Mouse (Mus musculus) CH12.LX (cell line): ENCODE results near the gene Tspyl1. TPM values are rescaled to one million over a fixed set of nuclear protein-coding genes. Genes with fewer than 3 reads are reported as not detected.

ENCODE experiments used
- DNase-seq: peaks from one replicate; pipeline ENCODE4 v3.0.0-alpha.2; 2013; ENCODE audit errors: extremely low read depth
- H3K27ac ChIP-seq: 2 replicates; pipeline ENCODE4 v1.5.1; 2012; ENCODE audit warnings: low read depth, mild to moderate bottlenecking, control low read depth, moderate library complexity; ENCODE audit not compliant: insufficient read depth
- H3K27me3 ChIP-seq: replicated peaks from 2 replicates; pipeline ENCODE3; 2012; ENCODE audit warnings: inconsistent platforms
- H3K36me3 ChIP-seq, 2 experiments: replicated peaks in 1 of 2; 2 replicates each; pipeline versions ENCODE3 to v1.6.1; 2012; ENCODE audit warnings: inconsistent platforms in 1 of 2, low read length in 1 of 2, mild to moderate bottlenecking in 1 of 2, mixed read lengths in 1 of 2, moderate library complexity in 1 of 2; ENCODE audit not compliant: control insufficient read depth in 1 of 2, insufficient read depth in 1 of 2
- H3K4me1 ChIP-seq, 2 experiments: 2 replicates each; pipeline ENCODE4 v1.6.1; 2012; ENCODE audit warnings: inconsistent platforms in 1 of 2, moderate library complexity in 1 of 2; ENCODE audit not compliant: insufficient read depth in 2 of 2, control insufficient read depth in 1 of 2
- H3K4me2 ChIP-seq: 2 replicates; pipeline ENCODE4 v1.6.1; 2012; ENCODE audit warnings: low read depth, mild to moderate bottlenecking, control low read depth; ENCODE audit not compliant: poor library complexity, insufficient read depth, severe bottlenecking
- H3K4me3 ChIP-seq, 3 experiments: fragments of 150-350 bp in 1 of 3; sonication (generic) in 1 of 3; replicated peaks in 1 of 3; 2 replicates each; pipeline versions ENCODE3 to v1.5.1; 2011 to 2012; ENCODE audit warnings: low read depth in 2 of 3, low read length in 2 of 3, mild to moderate bottlenecking in 2 of 3, moderate library complexity in 2 of 3, control low read depth in 1 of 3, improper control_type of control experiment in 1 of 3, inconsistent platforms in 1 of 3, mixed read lengths in 1 of 3; ENCODE audit not compliant: poor library complexity in 1 of 3
- H3K79me2 ChIP-seq: replicated peaks from 2 replicates; pipeline ENCODE4 v1.6.1; 2012; ENCODE audit warnings: mild to moderate bottlenecking, moderate library complexity; ENCODE audit not compliant: control insufficient read depth, poor library complexity, insufficient read depth, severe bottlenecking; ENCODE audit errors: extremely low read depth
- H3K9ac ChIP-seq: 2 replicates; pipeline ENCODE4 v1.6.1; 2012; ENCODE audit warnings: low read depth, mild to moderate bottlenecking, control low read depth, moderate library complexity; ENCODE audit not compliant: insufficient read depth
- H3K9me3 ChIP-seq: replicated peaks from 2 replicates; pipeline ENCODE3; 2012; ENCODE audit warnings: low read length, inconsistent platforms, mixed read lengths
- BHLHE40 ChIP-seq: IDR thresholded peaks from 2 replicates; pipeline ENCODE4 v1.6.1; 2011; ENCODE audit warnings: mild to moderate bottlenecking, low read depth, low read length, improper control_type of control experiment
- CHD2 ChIP-seq: IDR thresholded peaks from 2 replicates; pipeline ENCODE4 v1.6.1; 2011; ENCODE audit warnings: low read length, improper control_type of control experiment
- CTCF ChIP-seq, 2 experiments: IDR thresholded peaks in 1 of 2; conservative IDR thresholded peaks in 1 of 2; 2 replicates each; pipeline ENCODE4 v1.5.1; 2011 to 2012; ENCODE audit warnings: low read depth in 2 of 2, low read length in 2 of 2, improper control_type of control experiment in 1 of 2, inconsistent platforms in 1 of 2, mild to moderate bottlenecking in 1 of 2, moderate library complexity in 1 of 2
- E2F4 ChIP-seq: IDR thresholded peaks from 2 replicates; pipeline ENCODE4 v1.6.1; 2011; ENCODE audit warnings: low read depth, low read length, improper control_type of control experiment; ENCODE audit not compliant: insufficient replicate concordance
- ELF1 ChIP-seq: IDR thresholded peaks from 2 replicates; pipeline ENCODE4 v1.6.1; 2014; ENCODE audit warnings: low read depth, mild to moderate bottlenecking, inconsistent platforms, low read length, improper control_type of control experiment
- EP300 ChIP-seq: IDR thresholded peaks from 2 replicates; pipeline ENCODE4 v1.6.1; 2011; ENCODE audit warnings: low read length, improper control_type of control experiment
- ETS1 ChIP-seq: conservative IDR thresholded peaks from 2 replicates; pipeline ENCODE4 v1.6.1; 2012; ENCODE audit warnings: low read depth, mild to moderate bottlenecking, inconsistent platforms, low read length, improper control_type of control experiment, moderate library complexity
- GABPA ChIP-seq: IDR thresholded peaks from 2 replicates; pipeline ENCODE4 v1.6.1; 2012; ENCODE audit warnings: low read depth, low read length, improper control_type of control experiment, inconsistent platforms; ENCODE audit not compliant: insufficient replicate concordance
- HCFC1 ChIP-seq: IDR thresholded peaks from 2 replicates; pipeline ENCODE4 v1.6.1; 2012; ENCODE audit warnings: low read depth, mild to moderate bottlenecking, inconsistent platforms, low read length, improper control_type of control experiment
- JUND ChIP-seq: conservative IDR thresholded peaks from 2 replicates; pipeline ENCODE4 v1.6.1; 2011; ENCODE audit warnings: low read depth, low read length, improper control_type of control experiment
- MAFK ChIP-seq: IDR thresholded peaks from 2 replicates; pipeline ENCODE4 v1.6.1; 2011; ENCODE audit warnings: low read length, improper control_type of control experiment; ENCODE audit not compliant: insufficient replicate concordance
- MAZ ChIP-seq: IDR thresholded peaks from 2 replicates; pipeline ENCODE4 v1.6.1; 2012; ENCODE audit warnings: low read depth, mild to moderate bottlenecking, inconsistent platforms, low read length, improper control_type of control experiment, moderate library complexity
- MXI1 ChIP-seq: IDR thresholded peaks from 2 replicates; pipeline ENCODE4 v1.6.1; 2011; ENCODE audit warnings: mild to moderate bottlenecking, low read depth, low read length, improper control_type of control experiment
- NELFE ChIP-seq: IDR thresholded peaks from 2 replicates; pipeline ENCODE4 v1.6.1; 2011; ENCODE audit warnings: low read depth, low read length, improper control_type of control experiment
- NRF1 ChIP-seq: IDR thresholded peaks from 2 replicates; pipeline ENCODE4 v1.6.1; 2014; ENCODE audit warnings: low read depth, mild to moderate bottlenecking, inconsistent platforms, low read length, improper control_type of control experiment, moderate library complexity
- SIN3A ChIP-seq: IDR thresholded peaks from 2 replicates; pipeline ENCODE4 v1.6.1; 2012; ENCODE audit warnings: low read length, improper control_type of control experiment, inconsistent platforms
- TBP ChIP-seq: conservative IDR thresholded peaks from 2 replicates; pipeline ENCODE4 v1.6.1; 2011; ENCODE audit warnings: low read depth, low read length, improper control_type of control experiment
- TCF12 ChIP-seq: IDR thresholded peaks from 2 replicates; pipeline ENCODE4 v1.6.1; 2014; ENCODE audit warnings: low read depth, mild to moderate bottlenecking, inconsistent platforms, low read length, improper control_type of control experiment
- USF1 ChIP-seq: IDR thresholded peaks from 2 replicates; pipeline ENCODE4 v1.6.1; 2014; ENCODE audit warnings: low read depth, mild to moderate bottlenecking, inconsistent platforms, low read length, improper control_type of control experiment
- ZKSCAN1 ChIP-seq: IDR thresholded peaks from 2 replicates; pipeline ENCODE4 v1.6.1; 2012; ENCODE audit warnings: low read depth, inconsistent platforms, low read length, improper control_type of control experiment, borderline replicate concordance
- ZMIZ1 ChIP-seq: IDR thresholded peaks from 2 replicates; pipeline ENCODE4 v1.6.1; 2012; ENCODE audit warnings: low read depth, mild to moderate bottlenecking, inconsistent platforms, low read length, improper control_type of control experiment
- dilution Hi-C: fragments of 300-500 bp; cut with MboI; formaldehyde crosslinking; loops from 2 replicates; pipeline ENCODE4 v1.14.3; 2020; ENCODE audit warnings: low sequenced_read_pairs; ENCODE audit not compliant: extremely low pct_unique_long_range_greater_than_20kb, extremely low pct_ligation_motif_present
- in situ Hi-C: fragments of 300-500 bp; cut with MboI; formaldehyde crosslinking; loops from 3 replicates; pipeline ENCODE4 v1.14.3; 2019; ENCODE audit warnings: low sequenced_read_pairs, low pct_ligation_motif_present, low pct_unique_long_range_greater_than_20kb, mixed read lengths
- polyA plus RNA-seq: library from polyadenylated mRNA; unstranded; fragments of >175 nt; gene quantifications from 2 replicates; pipeline ENCODE4 v1.2.1, GENCODE M21; 2012; ENCODE audit warnings: low read depth; ENCODE audit not compliant: insufficient read length
- total RNA-seq, 2 experiments: library from RNA; depleted of rRNA; stranded (reverse); fragments of 300-350 nt in 1 of 2; fragments of >200 nt in 1 of 2; gene quantifications; 2 replicates each; pipeline ENCODE4 v1.2.3; 2012 to 2014

The Tspyl1 gene
- total and polyA plus RNA-seq, 3 experiments = 18.9 to 23.7 (median 19.7) TPM

- DNase-seq = no peak
- Histone ChIP-seq H3K4me2 (peak overlapping the region; percentile 52; the same call in 1 of the 2 replicates), H3K79me2 (peaks cover 31% of the 10 kb centered on the region), H3K9ac (peak overlapping the region; percentile 83), H3K9me3 (no peaks in the 10 kb centered on the region)
- dilution Hi-C loops = no loop called here
- TF ChIP-seq GABPA (no peak), SIN3A (no peak), MAFK (no peak; the same call in 1 of the 2 replicates), NRF1 (0 out of 2 replicates have a peak, but pooled peaks have one; percentile 17), E2F4 (0 out of 2 replicates have a peak, but pooled peaks have one; percentile 51), HCFC1 (no peak; the same call in 1 of the 2 replicates), EP300 (peak; percentile 24; the same call in 1 of the 2 replicates), CTCF (conservative IDR thresholded peaks at IDR 0.05 in 1 of 2, IDR thresholded peaks at IDR 0.05 in 1 of 2; ENCODE audit: low read depth in 2 of 2, low read length in 2 of 2) (no peak), ZMIZ1 (no peak), BHLHE40 (0 out of 2 replicates have a peak, but pooled peaks have one; percentile 14), NELFE (0 out of 2 replicates have a peak, but pooled peaks have one; percentile 5)
- TF ChIP-seq, all 38 proteins: peak for 5
- Histone ChIP-seq H3K4me1 (peaks cover 0 to 34% of the 10 kb centered on the region in 2 experiments; a peak in 2 of 4 replicates), H3K36me3 (peaks cover 0 to 19% of the 10 kb centered on the region in 2 experiments), H3K27ac (no peak overlapping the region), H3K4me3 (peak overlapping the region; percentile 51 to 83 (median 76)), H3K27me3 (no peaks in the 10 kb centered on the region)
- in situ Hi-C loops = no loop called here
Observed at GRCm38 (mm10) chr10:34296911-34297298, 14.9 kb downstream of the Tspyl1 start.

- TF ChIP-seq ELF1 (peak; percentile 52; the same call in 1 of the 2 replicates), ETS1 (peak; percentile 57), TCF12 (peak; percentile 78), USF1 (no peak), TBP (peak; percentile 63; the same call in 1 of the 2 replicates), ZKSCAN1 (no peak), MAZ (no peak), CHD2 (peak; percentile 97), JUND (no peak), MXI1 (peak; percentile 89), ZMIZ1 (peak; percentile 48; the same call in 1 of the 2 replicates), SIN3A (peak; percentile 92), NELFE (0 out of 2 replicates have a peak, but pooled peaks have one; percentile 4)
- Histone ChIP-seq H3K4me3 (peak within 1 kb of the TSS; percentile 75 to 83 (median 76)), H3K27me3 (no peaks in the 10 kb centered on the region)
Observed at GRCm38 (mm10) chr10:34297299-34297979, 15.4 kb downstream of the Tspyl1 start, which contains the start of gene Tspyl4. TSS of gene Tspyl4 (plus strand) at chr10:34297442.

More at GRCm38 (mm10) chr10:34297299-34297979, 15.4 kb downstream of the Tspyl1 start, which contains the start of gene Tspyl4:
- peak within 1 kb of the TSS; percentile 80 for H3K4me2 ChIP-seq
- H3K36me3 ChIP-seq = peaks cover 3 to 23% of the 10 kb centered on the region in 2 experiments
- dilution Hi-C loops (no loop called here), in situ Hi-C loops (no loop called here)
- H3K9ac ChIP-seq = peak within 1 kb of the TSS; percentile 83
- no peaks in the 10 kb centered on the region for H3K9me3 ChIP-seq
- H3K27ac ChIP-seq = peak within 1 kb of the TSS; percentile 82
- peak; percentile 97 for DNase-seq
- peaks cover 0 to 34% of the 10 kb centered on the region in 2 experiments; a peak in 2 of 4 replicates for H3K4me1 ChIP-seq
- peaks cover 31% of the 10 kb centered on the region for H3K79me2 ChIP-seq
